Mouse (Mus musculus) C2C12 (cell line): ENCODE measurements around the gene Slc7a8.

Experiments
- CTCF ChIP-seq: IDR thresholded peaks from one replicate; pipeline ENCODE4 v1.5.1; 2011; ENCODE audit not compliant: control insufficient read depth, insufficient read depth, insufficient read length
- FOSL1 ChIP-seq: IDR thresholded peaks from one replicate; pipeline ENCODE4 v1.8.0; 2011; ENCODE audit warnings: mild to moderate bottlenecking, low read length; ENCODE audit not compliant: poor library complexity, insufficient read depth, severe bottlenecking
- MAX ChIP-seq: IDR thresholded peaks from one replicate; pipeline ENCODE4 v1.6.1; 2011; ENCODE audit warnings: mild to moderate bottlenecking, control low read depth
- MYOD1 ChIP-seq: IDR thresholded peaks from one replicate; pipeline ENCODE4 v1.6.1; 2011; ENCODE audit warnings: low read depth; ENCODE audit not compliant: control insufficient read depth, insufficient read length
- MYOG ChIP-seq: IDR thresholded peaks from one replicate; pipeline ENCODE4 v1.6.1; 2011; ENCODE audit not compliant: control insufficient read depth, insufficient read length; ENCODE audit errors: extremely low read depth
- USF1 ChIP-seq: IDR thresholded peaks from one replicate; pipeline ENCODE4 v1.6.1; 2011; ENCODE audit warnings: low read depth, mild to moderate bottlenecking, control low read depth, moderate library complexity

DNA sequence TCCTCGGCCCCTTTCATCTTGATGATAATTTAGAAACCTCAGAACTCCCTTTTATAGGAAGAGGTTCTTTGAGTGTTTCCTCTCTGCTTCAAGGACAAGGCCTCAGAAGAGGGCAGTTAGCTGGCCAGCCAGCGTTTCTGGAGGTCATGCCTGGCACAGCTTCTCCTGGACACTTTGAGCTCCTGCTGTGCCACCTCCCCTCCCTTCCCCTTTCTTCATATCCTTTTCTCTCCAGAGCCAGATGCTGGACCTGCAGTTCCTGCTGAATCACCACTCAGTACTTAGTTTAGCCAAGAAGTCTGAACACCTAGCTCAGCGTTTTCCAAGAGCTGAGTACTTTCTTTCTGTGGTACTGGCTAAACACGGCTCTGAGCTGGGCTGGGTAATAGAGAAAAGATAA lies 32.5 kb downstream of the Slc7a8 start:
- no peak for TF ChIP-seq MYOD1
- no peak for TF ChIP-seq CTCF
- TF ChIP-seq MYOG, result no peak
- no peak for TF ChIP-seq MAX
- TF ChIP-seq FOSL1, result no peak
- no peak for TF ChIP-seq USF1
